Mouse (Mus musculus): ENCODE measurements around the gene Igfbp1. TPM values are rescaled to one million over a fixed set of nuclear protein-coding genes. Genes with fewer than 3 reads are reported as not detected.

The Igfbp1 gene
- polyA plus RNA-seq, 1 experiment from 2014 or later: 8.5 TPM

GRCm38 (mm10) chr11:7233333-7233732, 35.8 kb downstream of the Igfbp1 start:
- H3K27ac ChIP-seq (ENCODE audit: low read length): no peak overlapping the region
- 83% methylated on average over 2 of the region's 2 CpGs for WGBS

GRCm38 (mm10) chr11:7234436-7234835, 36.9 kb downstream of the Igfbp1 start:
- Histone ChIP-seq H3K4me2 (ENCODE audit: low read depth, low read length) (no peak overlapping the region), H3K4me1 (ENCODE audit: control insufficient read depth, insufficient read depth, low read length) (no peaks in the 10 kb centered on the region), H3K27ac (ENCODE audit: low read length) (no peak overlapping the region), H3K9ac (ENCODE audit: low read length) (no peak overlapping the region), H3K4me3 (replicated peaks; ENCODE audit: low read length) (no peak overlapping the region), H3K27me3 (ENCODE audit: control insufficient read depth, insufficient read depth, low read length) (no peaks in the 10 kb centered on the region), H3K36me3 (ENCODE audit: control insufficient read depth, insufficient read depth, low read length) (no peaks in the 10 kb centered on the region), H3K9me3 (replicated peaks; ENCODE audit: control insufficient read depth, low read length) (no peaks in the 10 kb centered on the region)
- 68% methylated on average over 1 of the region's 1 CpGs for WGBS
- ATAC-seq (ENCODE audit: insufficient read depth, low FRiP score): no peak

More at GRCm38 (mm10) chr11:7233333-7233732, 35.8 kb downstream of the Igfbp1 start:
- H3K4me1 ChIP-seq (ENCODE audit: control insufficient read depth, insufficient read depth, low read length): no peaks in the 10 kb centered on the region
- no peaks in the 10 kb centered on the region for H3K36me3 ChIP-seq (ENCODE audit: control insufficient read depth, insufficient read depth, low read length)
- no peaks in the 10 kb centered on the region for H3K27me3 ChIP-seq (ENCODE audit: control insufficient read depth, insufficient read depth, low read length)
- no peak for ATAC-seq (ENCODE audit: insufficient read depth, low FRiP score)
- no peak overlapping the region for H3K4me2 ChIP-seq (ENCODE audit: low read depth, low read length)
- H3K9ac ChIP-seq (ENCODE audit: low read length): no peak overlapping the region
- no peaks in the 10 kb centered on the region for H3K9me3 ChIP-seq (replicated peaks; ENCODE audit: control insufficient read depth, low read length)
- no peak overlapping the region for H3K4me3 ChIP-seq (replicated peaks; ENCODE audit: low read length)

- ATAC-seq (ENCODE audit: insufficient read depth, low FRiP score): no peak
- Histone ChIP-seq H3K4me3 (replicated peaks; ENCODE audit: low read length) (no peak overlapping the region), H3K4me1 (ENCODE audit: control insufficient read depth, insufficient read depth, low read length) (no peaks in the 10 kb centered on the region), H3K27ac (ENCODE audit: low read length) (no peak overlapping the region), H3K9ac (ENCODE audit: low read length) (no peak overlapping the region), H3K4me2 (ENCODE audit: low read depth, low read length) (no peak overlapping the region), H3K9me3 (replicated peaks; ENCODE audit: control insufficient read depth, low read length) (no peaks in the 10 kb centered on the region), H3K27me3 (ENCODE audit: control insufficient read depth, insufficient read depth, low read length) (no peaks in the 10 kb centered on the region), H3K36me3 (ENCODE audit: control insufficient read depth, insufficient read depth, low read length) (no peaks in the 10 kb centered on the region)
- 67% methylated on average over 3 of the region's 3 CpGs for WGBS
These were observed 37.5 kb downstream of the Igfbp1 start for GRCm38 (mm10) chr11:7234981-7235609.

- no peaks in the 10 kb centered on the region for H3K4me1 ChIP-seq (ENCODE audit: control insufficient read depth, insufficient read depth, low read length)
- no peak overlapping the region for H3K4me3 ChIP-seq (replicated peaks; ENCODE audit: low read length)
These were observed 39.2 kb downstream of the Igfbp1 start for GRCm38 (mm10) chr11:7236751-7237150.

GRCm38 (mm10) chr11:7237712-7238111, 40.1 kb downstream of the Igfbp1 start:
- H3K9ac ChIP-seq (ENCODE audit: low read length): no peak overlapping the region
- WGBS: 42% methylated on average over 6 of the region's 6 CpGs
- H3K36me3 ChIP-seq (ENCODE audit: control insufficient read depth, insufficient read depth, low read length): no peaks in the 10 kb centered on the region
- H3K27me3 ChIP-seq (ENCODE audit: control insufficient read depth, insufficient read depth, low read length): no peaks in the 10 kb centered on the region
- H3K4me2 ChIP-seq (ENCODE audit: low read depth, low read length): no peak overlapping the region
- peak; percentile 86 for ATAC-seq (ENCODE audit: insufficient read depth, low FRiP score)
- H3K4me3 ChIP-seq (replicated peaks; ENCODE audit: low read length): no peak overlapping the region
- H3K27ac ChIP-seq (ENCODE audit: low read length): peak overlapping the region; percentile 72
- H3K4me1 ChIP-seq (ENCODE audit: control insufficient read depth, insufficient read depth, low read length): no peaks in the 10 kb centered on the region
- no peaks in the 10 kb centered on the region for H3K9me3 ChIP-seq (replicated peaks; ENCODE audit: control insufficient read depth, low read length)

More at GRCm38 (mm10) chr11:7236751-7237150, 39.2 kb downstream of the Igfbp1 start:
- no peak overlapping the region for H3K4me2 ChIP-seq (ENCODE audit: low read depth, low read length)
- no peaks in the 10 kb centered on the region for H3K36me3 ChIP-seq (ENCODE audit: control insufficient read depth, insufficient read depth, low read length)
- no peak for ATAC-seq (ENCODE audit: insufficient read depth, low FRiP score)
- H3K9ac ChIP-seq (ENCODE audit: low read length): no peak overlapping the region
- 84% methylated on average over 2 of the region's 2 CpGs for WGBS
- no peaks in the 10 kb centered on the region for H3K27me3 ChIP-seq (ENCODE audit: control insufficient read depth, insufficient read depth, low read length)
- H3K27ac ChIP-seq (ENCODE audit: low read length): no peak overlapping the region
- no peaks in the 10 kb centered on the region for H3K9me3 ChIP-seq (replicated peaks; ENCODE audit: control insufficient read depth, low read length)

GRCm38 (mm10) chr11:7238546-7238945, 41.0 kb downstream of the Igfbp1 start:
- H3K4me1 ChIP-seq (ENCODE audit: control insufficient read depth, insufficient read depth, low read length): no peaks in the 10 kb centered on the region
- ATAC-seq (ENCODE audit: insufficient read depth, low FRiP score): no peak
- H3K4me2 ChIP-seq (ENCODE audit: low read depth, low read length): no peak overlapping the region
- H3K4me3 ChIP-seq (replicated peaks; ENCODE audit: low read length): no peak overlapping the region
- WGBS: 91% methylated on average over 6 of the region's 6 CpGs
- peak overlapping the region; percentile 72 for H3K27ac ChIP-seq (ENCODE audit: low read length)
- H3K9ac ChIP-seq (ENCODE audit: low read length): no peak overlapping the region
- H3K9me3 ChIP-seq (replicated peaks; ENCODE audit: control insufficient read depth, low read length): no peaks in the 10 kb centered on the region
- no peaks in the 10 kb centered on the region for H3K36me3 ChIP-seq (ENCODE audit: control insufficient read depth, insufficient read depth, low read length)
- no peaks in the 10 kb centered on the region for H3K27me3 ChIP-seq (ENCODE audit: control insufficient read depth, insufficient read depth, low read length)

GRCm38 (mm10) chr11:7239041-7239740, 41.6 kb downstream of the Igfbp1 start:
- Histone ChIP-seq H3K9me3 (replicated peaks; ENCODE audit: control insufficient read depth, low read length) (no peaks in the 10 kb centered on the region), H3K9ac (ENCODE audit: low read length) (no peak overlapping the region), H3K4me2 (ENCODE audit: low read depth, low read length) (no peak overlapping the region), H3K27ac (ENCODE audit: low read length) (no peak overlapping the region), H3K36me3 (ENCODE audit: control insufficient read depth, insufficient read depth, low read length) (no peaks in the 10 kb centered on the region), H3K4me1 (ENCODE audit: control insufficient read depth, insufficient read depth, low read length) (no peaks in the 10 kb centered on the region), H3K27me3 (ENCODE audit: control insufficient read depth, insufficient read depth, low read length) (no peaks in the 10 kb centered on the region), H3K4me3 (replicated peaks; ENCODE audit: low read length) (no peak overlapping the region)
- WGBS: 62% methylated on average over 4 of the region's 4 CpGs
- ATAC-seq (ENCODE audit: insufficient read depth, low FRiP score): no peak

- no peaks in the 10 kb centered on the region for H3K36me3 ChIP-seq (ENCODE audit: control insufficient read depth, insufficient read depth, low read length)
- WGBS: 73% methylated on average over 1 of the region's 1 CpGs
- no peaks in the 10 kb centered on the region for H3K27me3 ChIP-seq (ENCODE audit: control insufficient read depth, insufficient read depth, low read length)
- no peak overlapping the region for H3K4me2 ChIP-seq (ENCODE audit: low read depth, low read length)
- H3K9me3 ChIP-seq (replicated peaks; ENCODE audit: control insufficient read depth, low read length): no peaks in the 10 kb centered on the region
- no peaks in the 10 kb centered on the region for H3K4me1 ChIP-seq (ENCODE audit: control insufficient read depth, insufficient read depth, low read length)
- no peak overlapping the region for H3K9ac ChIP-seq (ENCODE audit: low read length)
- H3K27ac ChIP-seq (ENCODE audit: low read length): no peak overlapping the region
- H3K4me3 ChIP-seq (replicated peaks; ENCODE audit: low read length): no peak overlapping the region
- ATAC-seq (ENCODE audit: insufficient read depth, low FRiP score): no peak
These were observed 47.2 kb downstream of the Igfbp1 start for GRCm38 (mm10) chr11:7244782-7245181.

GRCm38 (mm10) chr11:7250415-7250814, 52.8 kb downstream of the Igfbp1 start:
- H3K36me3 ChIP-seq (ENCODE audit: control insufficient read depth, insufficient read depth, low read length): no peaks in the 10 kb centered on the region
- no peak overlapping the region for H3K4me3 ChIP-seq (replicated peaks; ENCODE audit: low read length)
- H3K27me3 ChIP-seq (ENCODE audit: control insufficient read depth, insufficient read depth, low read length): no peaks in the 10 kb centered on the region
- H3K4me2 ChIP-seq (ENCODE audit: low read depth, low read length): no peak overlapping the region
- H3K27ac ChIP-seq (ENCODE audit: low read length): no peak overlapping the region
- no peaks in the 10 kb centered on the region for H3K9me3 ChIP-seq (replicated peaks; ENCODE audit: control insufficient read depth, low read length)
- WGBS: 83% methylated on average over 2 of the region's 2 CpGs
- H3K4me1 ChIP-seq (ENCODE audit: control insufficient read depth, insufficient read depth, low read length): no peaks in the 10 kb centered on the region
- ATAC-seq (ENCODE audit: insufficient read depth, low FRiP score): no peak
- no peak overlapping the region for H3K9ac ChIP-seq (ENCODE audit: low read length)
